Mouse (Mus musculus): ENCODE results near the gene Gm4792. TPM values are rescaled to one million over a fixed set of nuclear protein-coding genes. Genes with fewer than 3 reads are reported as not detected.

The Gm4792 gene
- not detected in 2 replicates for polyA plus RNA-seq (2012; ENCODE audit: insufficient read depth, insufficient read length, missing spikeins)

DNA sequence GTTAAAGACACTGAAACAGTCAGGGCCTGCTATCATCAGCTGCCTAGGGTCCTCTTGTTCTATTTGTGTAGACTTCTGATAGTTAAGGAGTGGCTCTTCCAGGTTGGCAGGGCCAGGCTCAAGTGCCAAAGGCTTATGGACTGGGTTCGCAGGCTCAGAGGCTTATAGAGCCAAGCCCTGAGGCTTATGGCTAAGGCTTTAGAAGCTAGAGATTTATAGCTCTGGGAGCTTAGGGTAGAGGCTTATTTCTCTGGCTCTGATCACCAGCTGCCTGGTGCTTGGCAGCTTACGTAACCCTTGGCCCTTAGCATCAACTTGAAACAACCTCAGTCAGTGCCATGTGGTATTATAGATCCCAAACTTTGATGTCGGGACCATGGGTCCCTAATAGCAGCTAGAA lies at the start of gene Gm4792:
TSS of gene Gm4792 (minus strand) at position 233 of the 400 bp plus-strand sequence.
- H3K4me3 ChIP-seq (ENCODE audit: insufficient read depth, low read depth, low read length), result no peak within 1 kb of the TSS

DNA sequence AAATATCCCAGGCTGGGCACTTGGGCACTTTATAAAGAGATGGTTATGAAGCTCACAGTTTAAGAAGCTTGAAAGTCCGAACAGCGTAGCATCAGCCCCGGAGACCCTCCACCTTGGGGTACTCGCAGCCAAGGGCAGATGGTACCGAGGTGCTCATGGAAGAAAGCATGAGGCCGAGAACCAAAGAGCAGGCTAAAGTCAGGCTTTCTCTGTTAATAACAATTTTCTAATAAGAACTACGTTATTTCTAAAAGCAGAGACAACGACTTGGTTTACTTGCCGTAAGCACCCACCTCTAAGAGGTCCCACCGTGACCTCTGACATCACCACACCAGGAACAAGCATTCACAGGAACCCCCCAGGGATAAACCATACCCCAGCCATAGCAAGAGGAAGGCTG lies 49.5 kb upstream of the Gm4792 start:
- no peak overlapping the region for H3K4me3 ChIP-seq (ENCODE audit: insufficient read depth, low read depth, low read length)
- no peaks in the 10 kb centered on the region for H3K4me1 ChIP-seq (ENCODE audit: control insufficient read depth, insufficient read depth, insufficient read length, low read length)
- no peak overlapping the region for H3K27ac ChIP-seq (replicated peaks; ENCODE audit: low read depth, low read length)

More for the DNA sequence above, at the start of gene Gm4792:
- Histone ChIP-seq H3K27ac (replicated peaks; ENCODE audit: low read depth, low read length) (no peak within 1 kb of the TSS), H3K4me1 (ENCODE audit: control insufficient read depth, insufficient read depth, insufficient read length, low read length) (no peaks in the 10 kb centered on the region)

DNA sequence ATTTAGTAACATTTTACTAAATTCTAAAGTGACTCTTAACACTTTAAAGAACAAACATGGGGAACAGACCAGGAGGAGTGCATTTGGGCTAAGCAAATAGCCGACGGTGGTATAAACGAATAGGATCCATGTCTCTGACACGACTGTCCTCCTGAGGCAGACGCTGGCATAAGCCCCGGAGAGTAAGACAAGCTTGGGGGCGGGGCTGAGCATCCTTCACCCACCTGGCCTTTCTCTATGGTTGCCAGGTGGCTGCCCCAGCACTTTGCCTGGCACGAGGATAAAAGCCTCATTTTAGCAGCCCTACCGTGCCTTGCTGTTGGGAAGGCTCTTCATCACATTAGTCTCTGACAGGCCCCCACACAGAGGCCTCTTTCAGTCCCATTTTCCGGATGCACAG lies 48.8 kb upstream of the Gm4792 start:
- H3K4me3 ChIP-seq (ENCODE audit: insufficient read depth, low read depth, low read length), result no peak overlapping the region
- H3K27ac ChIP-seq (replicated peaks; ENCODE audit: low read depth, low read length), result no peak overlapping the region
- H3K4me1 ChIP-seq (ENCODE audit: control insufficient read depth, insufficient read depth, insufficient read length, low read length), result no peaks in the 10 kb centered on the region

DNA sequence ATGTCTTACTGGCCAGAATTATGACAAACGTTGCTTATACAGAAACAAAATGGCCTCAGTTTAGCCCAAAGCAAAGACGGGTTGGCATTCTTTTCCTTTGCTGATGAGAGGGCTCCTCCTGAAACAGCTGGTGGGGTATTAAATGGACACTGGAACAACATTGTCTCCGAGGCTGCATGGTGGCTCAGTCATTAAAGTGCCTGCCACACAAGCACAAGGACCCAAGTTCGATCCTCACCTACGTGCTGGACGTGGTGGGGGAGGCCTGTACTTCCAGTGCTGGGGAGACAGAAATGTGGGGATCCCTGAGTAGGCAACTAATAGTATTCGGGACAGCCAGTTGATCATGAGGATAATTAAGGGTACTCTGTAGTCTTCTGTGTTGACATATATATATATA lies 48.1 kb upstream of the Gm4792 start:
- no peaks in the 10 kb centered on the region for H3K4me1 ChIP-seq (ENCODE audit: control insufficient read depth, insufficient read depth, insufficient read length, low read length)
- no peak overlapping the region for H3K27ac ChIP-seq (replicated peaks; ENCODE audit: low read depth, low read length)
- H3K4me3 ChIP-seq (ENCODE audit: insufficient read depth, low read depth, low read length), result no peak overlapping the region

DNA sequence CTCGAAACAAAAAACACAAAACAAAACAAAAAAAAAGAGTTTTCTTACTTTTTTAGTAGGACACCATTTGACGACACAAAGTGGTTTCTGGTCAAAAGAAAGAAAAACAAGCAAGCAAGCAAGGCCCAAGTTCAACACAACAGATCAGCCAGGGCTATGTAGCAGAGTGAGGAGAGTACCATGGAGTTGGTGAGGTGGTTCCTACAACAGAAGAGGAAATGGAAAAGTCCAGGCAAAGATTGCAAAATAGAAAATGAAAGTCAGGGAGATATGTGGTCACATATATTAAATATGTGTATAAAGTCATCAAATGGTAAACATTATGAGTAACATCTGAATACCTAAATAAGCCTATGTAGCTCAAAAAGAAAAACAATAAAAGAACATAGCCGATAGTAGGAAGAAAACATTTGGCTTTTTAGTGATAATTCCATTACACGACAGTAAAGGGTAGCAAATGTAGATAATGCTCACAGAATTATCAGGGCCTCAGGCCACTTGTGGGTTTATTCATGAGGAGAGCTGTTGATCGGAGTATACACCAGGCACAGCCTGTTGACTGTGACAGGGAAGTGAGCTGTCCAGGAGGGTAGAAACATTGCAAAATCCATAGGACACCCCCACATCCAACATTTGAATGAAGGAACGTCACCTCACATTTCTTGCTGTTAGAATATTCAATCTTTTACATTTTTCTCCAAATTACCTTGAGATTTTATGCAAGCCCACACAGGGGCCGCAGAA lies 47.2 kb upstream of the Gm4792 start:
- Histone ChIP-seq H3K27ac (replicated peaks; ENCODE audit: low read depth, low read length) (no peak overlapping the region), H3K4me1 (ENCODE audit: control insufficient read depth, insufficient read depth, insufficient read length, low read length) (no peaks in the 10 kb centered on the region), H3K4me3 (ENCODE audit: insufficient read depth, low read depth, low read length) (no peak overlapping the region)

DNA sequence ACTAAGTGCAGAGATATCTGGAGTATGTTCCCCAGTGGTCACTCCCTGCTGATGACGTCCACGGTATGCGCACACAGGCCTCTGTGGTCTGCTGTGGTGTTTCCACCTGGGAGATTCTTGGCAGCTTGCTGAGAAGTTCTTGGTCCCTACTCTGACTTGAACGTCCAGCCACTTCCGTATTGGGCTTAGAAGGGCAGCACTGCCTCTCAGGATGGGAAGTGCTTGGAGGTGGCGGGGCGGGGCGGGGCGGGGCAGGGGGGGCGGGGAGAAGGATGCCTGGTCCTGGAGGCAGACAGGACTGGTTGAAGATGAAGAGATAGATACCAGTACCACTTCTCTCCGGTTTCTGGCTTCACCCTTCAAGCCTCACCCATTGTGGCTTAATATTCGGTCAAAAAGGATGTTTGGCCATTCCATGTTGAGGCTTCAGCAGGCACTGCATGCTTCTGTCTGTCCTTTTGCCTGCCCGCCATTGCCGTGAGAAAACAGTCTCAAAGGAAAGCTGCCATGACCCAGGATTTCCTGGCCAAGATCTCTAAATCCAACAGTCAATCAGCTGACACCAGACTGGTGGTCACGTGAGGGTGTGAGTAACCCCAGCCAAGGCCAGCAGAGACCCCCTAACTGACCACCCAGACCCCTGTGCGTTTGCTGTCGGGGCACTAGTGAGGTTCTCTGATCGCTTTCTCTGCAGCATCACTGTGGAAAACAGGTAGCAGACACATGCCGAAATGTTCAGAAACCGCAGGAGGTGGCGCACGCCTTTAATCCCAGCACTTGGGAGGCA lies 46.3 kb upstream of the Gm4792 start:
- H3K27ac ChIP-seq (replicated peaks; ENCODE audit: low read depth, low read length), result no peak overlapping the region
- no peak overlapping the region for H3K4me3 ChIP-seq (ENCODE audit: insufficient read depth, low read depth, low read length)

DNA sequence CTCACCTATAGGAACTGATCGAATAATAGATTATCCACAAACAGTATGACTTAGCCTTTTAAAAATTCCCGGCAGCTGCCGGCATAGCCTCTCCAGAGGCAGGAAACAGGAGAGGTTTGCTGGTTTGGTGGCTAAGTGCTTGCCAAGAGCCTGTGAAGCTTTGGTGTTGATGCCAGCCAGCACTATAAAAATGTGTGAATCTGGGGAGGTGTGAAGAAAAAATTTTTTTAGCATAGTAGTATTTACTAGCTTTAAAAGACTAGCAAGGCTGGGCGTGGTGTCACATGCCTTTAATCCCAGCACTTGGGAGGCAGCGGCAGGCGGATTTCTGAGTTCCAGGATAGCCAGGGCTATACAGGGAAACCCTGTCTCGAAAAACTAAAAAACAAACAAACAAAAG lies 45.1 kb upstream of the Gm4792 start:
- H3K4me1 ChIP-seq (ENCODE audit: control insufficient read depth, insufficient read depth, insufficient read length, low read length), result no peaks in the 10 kb centered on the region
- no peak overlapping the region for H3K27ac ChIP-seq (replicated peaks; ENCODE audit: low read depth, low read length)
- H3K4me3 ChIP-seq (ENCODE audit: insufficient read depth, low read depth, low read length), result no peak overlapping the region

More for the DNA sequence above, 46.3 kb upstream of the Gm4792 start:
- H3K4me1 ChIP-seq (ENCODE audit: control insufficient read depth, insufficient read depth, insufficient read length, low read length), result no peaks in the 10 kb centered on the region

DNA sequence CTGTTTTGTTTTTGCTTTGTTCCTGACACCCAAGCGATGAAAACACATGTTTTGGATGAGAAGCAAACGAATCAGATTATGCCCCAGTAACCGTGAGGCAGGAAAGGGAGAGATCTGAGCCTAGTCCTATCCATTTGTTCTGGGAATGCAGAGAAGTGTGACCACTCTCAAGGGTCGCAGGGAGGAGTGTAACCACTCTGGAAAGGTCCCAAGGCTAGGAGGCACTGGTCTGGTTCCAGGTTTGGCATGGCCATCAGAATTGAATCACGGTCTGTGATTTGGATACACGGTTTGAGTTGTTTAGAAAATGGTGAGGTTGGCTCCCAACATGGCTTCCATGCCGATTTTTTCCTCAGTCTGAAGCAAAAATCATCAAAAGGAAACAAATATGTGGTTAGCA lies 43.8 kb upstream of the Gm4792 start:
- no peak overlapping the region for H3K4me3 ChIP-seq (ENCODE audit: insufficient read depth, low read depth, low read length)
- H3K4me1 ChIP-seq (ENCODE audit: control insufficient read depth, insufficient read depth, insufficient read length, low read length), result no peaks in the 10 kb centered on the region
- no peak overlapping the region for H3K27ac ChIP-seq (replicated peaks; ENCODE audit: low read depth, low read length)

DNA sequence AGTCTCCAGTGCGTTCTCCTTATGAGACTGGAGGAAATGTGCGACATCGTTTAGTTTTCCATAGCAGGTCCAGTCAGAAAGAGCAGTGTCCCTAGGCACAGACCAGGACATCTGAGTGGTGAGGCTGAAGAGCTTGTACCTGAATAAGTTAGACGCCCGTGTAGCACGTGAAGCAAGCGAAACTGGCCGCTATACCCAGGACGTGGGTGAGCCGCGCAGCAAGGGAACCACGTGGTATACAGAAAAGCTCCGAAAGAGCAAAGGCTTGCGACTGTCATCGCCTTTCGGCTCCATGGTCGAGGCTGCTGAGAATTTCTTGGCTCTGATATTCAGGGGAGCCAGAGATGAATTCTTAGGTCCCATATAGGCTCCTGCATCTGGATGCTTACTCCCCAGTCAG lies 43.0 kb upstream of the Gm4792 start:
- Histone ChIP-seq H3K4me3 (ENCODE audit: insufficient read depth, low read depth, low read length) (no peak overlapping the region), H3K27ac (replicated peaks; ENCODE audit: low read depth, low read length) (no peak overlapping the region), H3K4me1 (ENCODE audit: control insufficient read depth, insufficient read depth, insufficient read length, low read length) (no peaks in the 10 kb centered on the region)

DNA sequence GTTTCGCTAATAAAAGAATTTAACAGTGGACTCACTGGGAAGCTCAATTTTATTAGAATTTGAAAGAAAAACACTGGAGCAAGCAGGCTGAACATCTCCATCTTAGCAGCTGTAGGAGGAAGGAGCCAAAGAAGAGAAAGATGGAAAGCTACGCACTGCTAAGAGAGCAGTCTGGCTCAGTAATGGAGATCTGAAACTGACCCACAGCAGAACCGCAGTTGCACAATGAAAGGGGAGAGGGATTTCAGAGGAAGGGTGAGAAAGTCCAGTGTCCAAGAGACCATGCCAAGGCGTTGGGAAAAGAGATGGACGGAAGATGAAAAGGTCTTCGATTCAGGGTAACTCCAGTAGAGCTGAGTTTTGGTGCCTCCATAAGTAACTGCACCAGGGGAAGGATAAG lies 37.6 kb upstream of the Gm4792 start:
- Histone ChIP-seq H3K4me3 (ENCODE audit: insufficient read depth, low read depth, low read length) (no peak overlapping the region), H3K27ac (replicated peaks; ENCODE audit: low read depth, low read length) (no peak overlapping the region), H3K4me1 (ENCODE audit: control insufficient read depth, insufficient read depth, insufficient read length, low read length) (no peaks in the 10 kb centered on the region)

DNA sequence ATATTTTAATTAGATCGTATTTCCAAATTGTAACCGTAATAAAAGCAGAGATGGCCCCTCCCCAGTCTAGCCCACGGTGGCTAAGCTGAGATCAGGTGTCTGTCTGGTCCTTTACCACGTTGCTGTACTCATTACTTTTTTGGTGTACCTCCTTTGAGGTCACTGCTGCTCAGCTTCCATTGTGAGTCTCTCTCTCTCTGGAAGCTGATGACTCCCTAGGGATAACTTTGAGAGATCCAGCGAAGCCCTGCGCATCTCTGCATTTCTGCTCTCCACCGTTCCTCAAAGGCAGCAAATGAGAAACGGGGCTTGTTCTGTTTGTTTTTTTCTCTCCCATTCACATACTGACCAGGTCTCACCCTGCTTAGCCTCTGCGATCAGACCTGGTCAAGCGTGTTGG lies 36.5 kb upstream of the Gm4792 start:
- Histone ChIP-seq H3K4me1 (ENCODE audit: control insufficient read depth, insufficient read depth, insufficient read length, low read length) (no peaks in the 10 kb centered on the region), H3K4me3 (ENCODE audit: insufficient read depth, low read depth, low read length) (no peak overlapping the region), H3K27ac (replicated peaks; ENCODE audit: low read depth, low read length) (no peak overlapping the region)

DNA sequence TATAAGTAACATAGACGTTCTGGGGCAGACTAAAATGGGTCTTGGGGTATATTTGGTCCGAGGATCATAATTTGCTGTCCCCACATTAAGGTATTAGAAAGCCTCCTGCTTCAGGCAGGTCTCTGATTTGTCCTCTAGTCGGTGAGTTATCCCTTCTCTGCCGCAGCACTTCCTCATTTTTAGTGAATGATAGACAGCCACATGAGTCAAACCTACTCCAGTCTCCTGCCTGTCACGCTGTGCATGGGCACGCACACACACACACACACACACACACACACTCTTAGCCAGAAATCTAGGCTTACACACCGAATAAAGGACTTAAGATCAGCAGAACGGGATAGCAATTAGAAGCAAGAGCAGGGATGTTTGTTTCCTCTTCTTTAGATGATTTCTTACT lies 34.8 kb upstream of the Gm4792 start:
- Histone ChIP-seq H3K4me3 (ENCODE audit: insufficient read depth, low read depth, low read length) (no peak overlapping the region), H3K4me1 (ENCODE audit: control insufficient read depth, insufficient read depth, insufficient read length, low read length) (no peaks in the 10 kb centered on the region), H3K27ac (replicated peaks; ENCODE audit: low read depth, low read length) (no peak overlapping the region)

DNA sequence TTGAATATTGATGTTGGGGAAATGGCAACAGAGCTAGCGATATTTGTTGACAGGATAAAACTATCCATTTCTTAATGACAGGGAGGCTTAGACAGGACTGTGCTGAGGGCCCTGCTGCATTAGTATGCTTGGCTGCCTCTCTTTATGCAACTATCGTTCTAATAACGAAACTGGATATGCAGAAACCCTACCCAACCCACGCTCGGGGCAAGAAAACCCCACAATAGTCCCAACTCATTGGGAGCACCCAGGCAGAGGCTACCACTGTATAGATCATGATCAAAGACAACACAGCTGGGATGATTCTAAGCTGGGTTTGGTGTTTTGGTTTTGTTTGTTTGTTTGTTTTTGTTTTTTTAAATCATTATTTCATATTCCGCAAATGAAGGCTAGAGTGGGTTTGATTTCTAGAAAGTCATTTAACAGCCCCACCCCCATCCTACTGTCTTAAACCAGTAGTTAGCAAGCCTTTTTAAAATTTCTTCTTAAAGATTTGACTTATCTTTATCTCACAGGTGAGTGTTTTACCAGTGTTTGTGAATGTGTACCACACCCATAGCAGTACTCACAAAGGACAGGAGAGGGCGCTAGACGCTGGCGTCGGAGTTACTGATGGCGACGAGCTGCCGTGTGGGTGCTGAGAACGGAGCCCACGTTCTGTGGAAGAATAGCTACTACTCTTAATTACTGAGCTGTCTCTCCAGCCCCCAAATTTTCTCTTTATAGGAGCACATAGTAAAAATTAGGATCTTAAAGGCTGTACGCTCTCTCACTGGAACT lies 34.0 kb upstream of the Gm4792 start:
- no peaks in the 10 kb centered on the region for H3K4me1 ChIP-seq (ENCODE audit: control insufficient read depth, insufficient read depth, insufficient read length, low read length)
- no peak overlapping the region for H3K4me3 ChIP-seq (ENCODE audit: insufficient read depth, low read depth, low read length)
- H3K27ac ChIP-seq (replicated peaks; ENCODE audit: low read depth, low read length), result no peak overlapping the region

DNA sequence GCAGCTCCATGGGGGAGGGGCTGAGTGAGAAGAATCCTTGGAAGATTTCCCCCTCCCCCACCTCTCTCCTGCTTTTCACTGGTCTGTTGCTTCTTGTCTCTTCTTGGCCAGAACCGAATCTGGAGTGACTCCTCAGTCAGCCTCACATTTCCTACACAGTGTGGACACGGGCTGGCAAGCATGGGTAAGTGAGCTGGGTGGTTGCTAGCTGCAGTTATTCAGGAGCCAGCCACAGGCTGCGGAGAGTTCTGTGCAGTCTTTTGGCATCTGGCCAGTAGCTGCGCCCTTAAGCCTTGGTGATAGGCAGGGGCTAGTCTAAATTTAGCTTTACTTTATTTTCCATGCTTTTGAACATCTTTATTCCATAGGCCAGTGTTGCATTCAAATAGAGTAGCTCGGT lies 31.5 kb upstream of the Gm4792 start:
- Histone ChIP-seq H3K4me3 (ENCODE audit: insufficient read depth, low read depth, low read length) (no peak overlapping the region), H3K4me1 (ENCODE audit: control insufficient read depth, insufficient read depth, insufficient read length, low read length) (no peaks in the 10 kb centered on the region), H3K27ac (replicated peaks; ENCODE audit: low read depth, low read length) (no peak overlapping the region)

DNA sequence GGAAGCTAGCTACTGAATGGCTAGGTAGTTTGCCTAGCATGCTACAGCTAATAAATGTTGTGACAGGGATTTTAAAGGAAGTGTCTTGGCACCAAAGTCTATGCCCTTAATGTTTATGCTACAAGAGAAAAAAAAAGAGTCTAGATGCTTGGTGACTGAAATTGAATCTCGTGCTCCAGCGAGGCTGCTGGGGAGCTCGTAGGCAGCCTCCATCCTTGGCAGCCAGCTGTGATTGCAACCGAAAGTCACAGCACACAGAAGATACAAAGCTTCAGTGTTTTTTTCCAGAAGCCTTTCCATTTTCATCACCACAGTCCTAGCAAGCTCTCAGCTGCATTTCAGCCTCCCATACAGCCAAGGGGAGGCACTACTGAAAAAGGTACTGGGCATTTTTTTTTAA lies 20.1 kb upstream of the Gm4792 start:
- no peaks in the 10 kb centered on the region for H3K4me1 ChIP-seq (ENCODE audit: control insufficient read depth, insufficient read depth, insufficient read length, low read length)
- no peak overlapping the region for H3K27ac ChIP-seq (replicated peaks; ENCODE audit: low read depth, low read length)
- no peak overlapping the region for H3K4me3 ChIP-seq (ENCODE audit: insufficient read depth, low read depth, low read length)

All from brown adipose tissue, adult 24 weeks (tissue).